Mouse (Mus musculus) thymus, adult 2 months (tissue): ENCODE data around the gene Rdh14. TPM values are rescaled to one million over a fixed set of nuclear protein-coding genes. Genes with fewer than 3 reads are reported as not detected.
A peak's percentile ranks its signal among the peaks of the same experiment; 100 is the strongest.

Source experiments
- DNase-seq: peaks from one replicate; pipeline ENCODE4 v3.0.0; 2021
- H3K27ac ChIP-seq: fragments of 200-500 bp; 2 replicates; pipeline ENCODE4 v1.5.1; 2012; ENCODE audit warnings: low read length, control low read depth; ENCODE audit not compliant: control insufficient read depth, insufficient read depth
- H3K27me3 ChIP-seq: fragments of 200-500 bp; 2 replicates; pipeline ENCODE4 v1.6.1; 2012; ENCODE audit warnings: mild to moderate bottlenecking, low read length, moderate library complexity, mixed read lengths; ENCODE audit not compliant: control insufficient read depth, insufficient read depth
- H3K36me3 ChIP-seq: fragments of 200-500 bp; 2 replicates; pipeline ENCODE4 v1.6.1; 2012; ENCODE audit warnings: mild to moderate bottlenecking, low read length, moderate library complexity; ENCODE audit not compliant: control insufficient read depth, insufficient read depth
- H3K4me1 ChIP-seq: fragments of 200-500 bp; replicated peaks from 2 replicates; pipeline ENCODE4 v1.6.1; 2012; ENCODE audit warnings: low read length; ENCODE audit not compliant: control insufficient read depth, insufficient read depth
- H3K4me3 ChIP-seq: fragments of 200-500 bp; 2 replicates; pipeline ENCODE4 v1.5.1; 2012; ENCODE audit warnings: mild to moderate bottlenecking, low read length, control low read depth, moderate library complexity; ENCODE audit not compliant: control insufficient read depth, insufficient read depth
- CTCF ChIP-seq: fragments of 200-500 bp; IDR thresholded peaks from 2 replicates; pipeline ENCODE4 v1.5.1; 2012; ENCODE audit warnings: mild to moderate bottlenecking, control low read depth, low read length, moderate library complexity, borderline replicate concordance; ENCODE audit not compliant: control insufficient read depth, poor library complexity, insufficient read depth; ENCODE audit errors: extremely low read depth
- POLR2A ChIP-seq: fragments of 200-500 bp; IDR thresholded peaks from 2 replicates; pipeline ENCODE4 v1.6.1; 2012; ENCODE audit warnings: mild to moderate bottlenecking, low read length, control low read depth, moderate library complexity; ENCODE audit not compliant: control insufficient read depth, poor library complexity, insufficient read depth; ENCODE audit errors: extremely low read depth
- WGBS: fragments of 180-500 bp; shearing (Covaris S2); methylation state at CpG from one replicate; pipeline ENCODE4 v1.1.7; 2018; 5-methylcytosine and 5-hydroxymethylcytosine counted together
- polyA plus RNA-seq: library from polyadenylated mRNA; depleted of rRNA; stranded (reverse); fragments of >200 nt; gene quantifications from 2 replicates; pipeline ENCODE4 v1.2.3, GENCODE M21; 2012; rRNA removed

Gene Rdh14
- polyA plus RNA-seq = 11.0 and 11.5 TPM in 2 replicates

DNA sequence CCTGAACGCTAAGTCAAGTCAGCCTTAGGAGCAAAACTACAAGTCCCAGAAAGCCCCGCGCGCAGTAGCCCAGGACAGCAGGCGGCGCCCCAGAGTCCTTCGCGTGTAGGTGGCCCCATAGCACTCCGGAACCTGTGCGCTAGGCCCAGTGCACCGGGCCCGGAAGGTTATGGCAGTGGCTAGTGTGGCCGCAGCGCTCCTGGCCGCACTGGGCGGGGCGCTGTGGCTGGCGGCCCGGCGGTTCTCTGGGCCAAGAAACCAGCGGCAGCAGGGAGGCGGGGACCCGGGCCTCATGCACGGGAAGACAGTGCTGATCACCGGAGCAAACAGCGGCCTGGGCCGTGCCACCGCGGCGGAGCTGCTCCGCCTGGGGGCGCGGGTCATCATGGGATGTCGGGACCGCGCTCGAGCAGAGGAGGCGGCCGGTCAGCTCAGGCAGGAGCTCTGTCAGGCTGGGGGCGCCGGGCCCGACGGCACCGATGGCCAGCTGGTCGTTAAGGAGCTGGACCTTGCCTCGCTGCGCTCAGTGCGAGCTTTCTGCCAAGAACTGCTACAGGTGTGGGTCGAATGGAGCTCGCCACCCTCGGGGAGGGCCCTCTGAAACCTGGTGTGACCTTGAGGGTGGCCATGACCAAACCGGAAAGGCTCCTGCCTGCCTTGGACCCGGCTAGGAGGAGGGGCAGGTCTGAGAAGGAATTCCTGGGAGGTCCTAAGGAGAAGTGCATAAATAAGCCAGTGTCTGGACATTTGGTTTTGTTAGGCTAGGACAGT, at the start of gene Rdh14:
Rdh14 (plus strand) TSS at position 102 of the 771 bp plus-strand sequence.
- WGBS = under 1% methylated on average over 53 of the region's 53 CpGs
- H3K27me3 ChIP-seq = no peaks in the 10 kb centered on the region
- peak; percentile 96 for DNase-seq
- H3K36me3 ChIP-seq = no peaks in the 10 kb centered on the region
- peak within 1 kb of the TSS; percentile 86 for H3K4me3 ChIP-seq
- peak within 1 kb of the TSS; percentile 8; the same call in 1 of the 2 replicates for H3K27ac ChIP-seq
- TF ChIP-seq POLR2A (peak; percentile 86), CTCF (peak; percentile 64; the same call in 1 of the 2 replicates)
- H3K4me1 ChIP-seq = no peaks in the 10 kb centered on the region

DNA sequence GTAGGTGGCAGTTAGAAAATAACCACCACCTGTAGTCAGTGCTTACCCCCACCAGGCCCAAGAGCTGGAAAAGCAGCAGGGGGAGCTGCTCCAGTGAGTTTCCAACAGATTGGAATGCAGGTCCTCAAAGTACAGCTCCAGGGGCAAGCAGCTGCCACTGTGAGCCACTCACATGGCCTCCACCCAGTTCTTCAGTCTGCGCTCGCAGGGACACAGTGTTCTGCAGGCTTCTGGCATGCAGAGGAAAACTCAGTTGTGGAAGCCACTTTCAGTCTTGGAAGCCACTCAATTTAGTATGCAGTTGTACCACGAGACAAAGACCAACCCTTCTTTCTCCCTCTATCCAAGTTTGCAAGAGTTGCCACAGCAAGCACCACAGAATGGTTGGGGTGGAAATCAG, 39.9 kb upstream of the Rdh14 start:
- Histone ChIP-seq H3K4me3 (no peak overlapping the region), H3K27me3 (no peaks in the 10 kb centered on the region), H3K27ac (no peak overlapping the region), H3K36me3 (no peaks in the 10 kb centered on the region), H3K4me1 (no peaks in the 10 kb centered on the region)
- no peak for DNase-seq
- 84% methylated on average over 3 of the region's 3 CpGs for WGBS
- TF ChIP-seq CTCF = no peak
- no peak for TF ChIP-seq POLR2A

DNA sequence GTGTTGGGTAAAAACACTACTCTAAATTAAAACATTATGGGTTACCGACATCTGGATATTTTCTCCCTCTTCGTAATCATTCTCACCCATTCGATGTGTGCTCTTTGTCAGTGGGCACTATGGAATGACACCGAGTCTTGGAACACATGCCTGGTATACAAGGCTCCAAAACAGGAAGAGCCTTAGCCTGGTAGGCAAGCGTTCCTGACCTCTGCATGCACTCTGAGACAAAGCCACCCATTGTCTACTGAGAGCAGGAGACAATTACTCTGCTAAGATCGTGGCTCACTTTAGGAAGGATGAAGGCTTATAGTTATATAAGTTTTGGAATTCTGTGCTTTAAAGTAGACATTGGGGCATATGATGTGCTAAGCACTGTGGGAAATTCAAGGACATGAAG, 32.8 kb upstream of the Rdh14 start:
- Histone ChIP-seq H3K27me3 (no peaks in the 10 kb centered on the region), H3K4me3 (no peak overlapping the region), H3K27ac (no peak overlapping the region), H3K36me3 (no peaks in the 10 kb centered on the region), H3K4me1 (no peaks in the 10 kb centered on the region)
- TF ChIP-seq CTCF = no peak
- no peak for DNase-seq
- 57% methylated on average over 6 of the region's 6 CpGs for WGBS

DNA sequence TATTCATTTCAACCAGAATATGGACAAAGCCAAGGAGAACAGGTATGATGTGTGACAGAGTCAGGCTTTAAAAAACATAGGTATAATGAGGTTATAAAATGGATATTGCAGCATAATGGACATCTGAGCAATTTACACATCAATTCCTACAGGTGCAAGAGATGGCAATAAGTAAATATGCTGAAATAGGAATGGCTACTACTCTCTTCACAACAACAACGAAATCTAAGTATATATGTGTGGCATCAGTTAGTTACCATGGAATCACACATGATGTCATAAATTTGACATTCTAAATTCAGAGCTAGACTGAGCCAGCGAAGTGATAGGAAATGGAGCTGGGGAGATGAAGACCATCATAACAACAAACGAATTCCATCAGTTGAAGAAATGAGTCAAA, 20.9 kb upstream of the Rdh14 start, which contains the start of gene Nt5c1b:
Nt5c1b (plus strand) TSS at position 301 of the 400 bp plus-strand sequence.
- no peak for TF ChIP-seq POLR2A
- TF ChIP-seq CTCF = no peak
- no peak for DNase-seq
- H3K27me3 ChIP-seq = no peaks in the 10 kb centered on the region
- H3K4me1 ChIP-seq = no peaks in the 10 kb centered on the region
- H3K27ac ChIP-seq = no peak within 1 kb of the TSS
- no peaks in the 10 kb centered on the region for H3K36me3 ChIP-seq
- no peak within 1 kb of the TSS for H3K4me3 ChIP-seq
- WGBS = 87% methylated on average over 3 of the region's 3 CpGs

DNA sequence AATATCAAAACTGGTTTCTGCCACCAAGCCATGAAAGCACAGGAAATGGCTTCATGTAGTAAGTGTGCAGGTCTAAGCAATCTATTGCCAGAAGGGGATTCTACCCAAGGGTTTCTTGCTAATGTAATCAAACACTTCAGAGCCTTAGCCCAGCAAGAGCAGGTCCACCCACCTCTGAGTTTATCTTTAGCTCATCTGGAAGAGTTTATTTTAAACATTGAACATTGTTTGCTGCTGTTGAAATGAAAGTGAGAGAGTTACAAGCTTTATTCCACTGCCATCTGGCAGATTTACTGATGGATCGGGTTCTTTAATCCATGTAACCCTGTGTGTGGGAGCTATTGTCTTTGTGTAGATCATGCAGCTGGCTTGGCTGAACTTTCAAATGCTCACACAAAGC, 10.2 kb downstream of the Rdh14 start:
- Histone ChIP-seq H3K4me1 (no peaks in the 10 kb centered on the region), H3K27ac (no peak overlapping the region), H3K27me3 (no peaks in the 10 kb centered on the region), H3K4me3 (no peak overlapping the region), H3K36me3 (no peaks in the 10 kb centered on the region)
- DNase-seq = no peak
- 93% methylated on average over 1 of the region's 1 CpGs for WGBS
- no peak for TF ChIP-seq CTCF

DNA sequence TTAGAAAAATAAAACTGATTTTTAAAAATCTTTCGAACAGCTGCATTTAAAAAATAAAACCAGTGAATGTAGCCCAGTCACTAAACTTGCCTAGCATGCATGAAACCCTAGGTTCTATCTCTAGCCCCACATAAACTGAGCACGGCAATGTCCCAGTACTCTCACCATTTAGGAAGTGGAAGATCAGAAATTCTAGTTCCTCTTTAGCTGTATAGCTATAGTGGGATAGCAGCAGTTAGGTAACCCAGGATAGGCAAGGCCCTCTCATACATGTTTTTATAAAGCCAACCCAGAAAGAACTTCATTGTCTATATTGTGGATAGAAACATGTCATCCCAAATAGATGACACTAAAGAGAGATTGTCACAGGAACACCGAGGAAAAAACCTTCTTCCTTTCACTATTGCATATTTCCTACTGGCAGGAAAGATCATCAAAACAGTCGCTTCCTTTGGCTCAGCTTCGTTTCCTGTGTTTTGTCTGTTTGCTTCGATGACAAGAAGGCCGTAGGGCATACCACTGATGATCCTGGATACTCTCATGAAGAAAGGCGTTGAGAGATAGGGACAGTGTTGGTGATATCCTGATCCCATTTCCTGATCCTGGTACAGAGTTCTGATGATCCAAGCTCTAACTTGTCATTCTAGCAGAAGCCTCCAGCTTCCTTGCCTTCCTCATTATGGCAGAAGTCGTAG, 12.0 kb downstream of the Rdh14 start:
- Histone ChIP-seq H3K36me3 (no peaks in the 10 kb centered on the region), H3K27me3 (no peaks in the 10 kb centered on the region), H3K4me3 (no peak overlapping the region), H3K27ac (no peak overlapping the region), H3K4me1 (no peaks in the 10 kb centered on the region)
- no peak for DNase-seq
- 66% methylated on average over 9 of the region's 9 CpGs for WGBS
- TF ChIP-seq CTCF = no peak
- TF ChIP-seq POLR2A = no peak
